Mouse (Mus musculus): Measurements from ENCODE around the gene Lin7c. TPM values are rescaled to one million over a fixed set of nuclear protein-coding genes. Genes with fewer than 3 reads are reported as not detected.
A peak's percentile ranks its signal among the peaks of the same experiment; 100 is the strongest.

Gene Lin7c
- polyA plus RNA-seq, 1 experiment from 2014 or later, result 224 TPM

GRCm38 (mm10) chr2:109884106-109884505, 6.5 kb upstream of the Lin7c start:
- H3K27ac ChIP-seq, result no peak overlapping the region
- H3K4me3 ChIP-seq (replicated peaks; ENCODE audit: low read length), result no peak overlapping the region
- no peak overlapping the region for H3K4me2 ChIP-seq (replicated peaks)
- 77% methylated on average over 4 of the region's 4 CpGs for WGBS
- no peaks in the 10 kb centered on the region for H3K36me3 ChIP-seq (replicated peaks; ENCODE audit: control insufficient read depth, insufficient read depth)
- H3K9ac ChIP-seq, result no peak overlapping the region
- no peaks in the 10 kb centered on the region for H3K4me1 ChIP-seq (replicated peaks; ENCODE audit: control insufficient read depth, insufficient read depth, low read length)
- peaks cover 4% of the 10 kb centered on the region; the same call in 1 of the 2 replicates for H3K27me3 ChIP-seq (ENCODE audit: control insufficient read depth, insufficient read depth, low read length)
- no peak for ATAC-seq (ENCODE audit: low FRiP score)
- H3K9me3 ChIP-seq (ENCODE audit: control insufficient read depth, low read length), result no peaks in the 10 kb centered on the region
- no peak for DNase-seq (ENCODE audit: low spot score)

GRCm38 (mm10) chr2:109884507-109884906, 6.1 kb upstream of the Lin7c start:
- Histone ChIP-seq H3K4me1 (replicated peaks; ENCODE audit: control insufficient read depth, insufficient read depth, low read length) (no peaks in the 10 kb centered on the region), H3K9ac (no peak overlapping the region), H3K4me2 (replicated peaks) (no peak overlapping the region), H3K27ac (no peak overlapping the region), H3K9me3 (ENCODE audit: control insufficient read depth, low read length) (no peaks in the 10 kb centered on the region), H3K27me3 (ENCODE audit: control insufficient read depth, insufficient read depth, low read length) (peaks cover 4% of the 10 kb centered on the region; the same call in 1 of the 2 replicates), H3K36me3 (replicated peaks; ENCODE audit: control insufficient read depth, insufficient read depth) (no peaks in the 10 kb centered on the region), H3K4me3 (replicated peaks; ENCODE audit: low read length) (no peak overlapping the region)
- 70% methylated on average over 4 of the region's 4 CpGs for WGBS
- DNase-seq (ENCODE audit: low spot score) (no peak), ATAC-seq (ENCODE audit: low FRiP score) (no peak)

DNA sequence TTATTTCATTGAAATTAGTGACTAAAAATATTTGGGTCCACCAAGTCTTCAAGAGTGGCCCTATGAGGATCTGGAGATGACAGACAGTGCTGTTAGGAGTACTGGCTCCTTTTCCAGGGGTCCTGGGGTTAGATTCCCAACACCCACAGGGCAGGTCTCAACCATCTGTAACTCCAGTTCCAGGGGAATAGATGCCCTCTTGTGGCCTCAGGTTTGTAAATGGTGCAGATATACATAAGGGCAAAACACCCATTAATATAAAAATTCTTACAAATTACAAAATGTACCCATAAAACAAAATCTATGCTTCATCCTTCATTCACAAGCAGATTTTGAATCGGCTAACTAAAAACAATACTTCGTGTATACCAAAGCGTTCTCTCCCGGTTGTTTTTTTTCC, 585 bp upstream of the Lin7c start:
- WGBS, result 40% methylated on average over 4 of the region's 4 CpGs
- H3K4me3 ChIP-seq (replicated peaks; ENCODE audit: low read length), result peak overlapping the region; percentile 98
- peak overlapping the region; percentile 98 for H3K9ac ChIP-seq
- peak overlapping the region; percentile 86 for H3K27ac ChIP-seq
- DNase-seq (ENCODE audit: low spot score) (no peak), ATAC-seq (ENCODE audit: low FRiP score) (no peak)
- H3K4me2 ChIP-seq (replicated peaks), result peak overlapping the region; percentile 46
- peaks cover 22% of the 10 kb centered on the region for H3K4me1 ChIP-seq (replicated peaks; ENCODE audit: control insufficient read depth, insufficient read depth, low read length)
- 0 out of 2 replicates have a peak, but pooled peaks cover 4% of the 10 kb centered on the region for H3K27me3 ChIP-seq (ENCODE audit: control insufficient read depth, insufficient read depth, low read length)
- H3K9me3 ChIP-seq (ENCODE audit: control insufficient read depth, low read length), result no peaks in the 10 kb centered on the region; the same call in 1 of the 2 replicates
- peaks cover 11% of the 10 kb centered on the region for H3K36me3 ChIP-seq (replicated peaks; ENCODE audit: control insufficient read depth, insufficient read depth)

- under 1% methylated on average over 34 of the region's 34 CpGs for WGBS
- H3K27me3 ChIP-seq (ENCODE audit: control insufficient read depth, insufficient read depth, low read length), result no peaks in the 10 kb centered on the region
These were observed 378 bp downstream of the Lin7c start for GRCm38 (mm10) chr2:109891031-109891430.

DNA sequence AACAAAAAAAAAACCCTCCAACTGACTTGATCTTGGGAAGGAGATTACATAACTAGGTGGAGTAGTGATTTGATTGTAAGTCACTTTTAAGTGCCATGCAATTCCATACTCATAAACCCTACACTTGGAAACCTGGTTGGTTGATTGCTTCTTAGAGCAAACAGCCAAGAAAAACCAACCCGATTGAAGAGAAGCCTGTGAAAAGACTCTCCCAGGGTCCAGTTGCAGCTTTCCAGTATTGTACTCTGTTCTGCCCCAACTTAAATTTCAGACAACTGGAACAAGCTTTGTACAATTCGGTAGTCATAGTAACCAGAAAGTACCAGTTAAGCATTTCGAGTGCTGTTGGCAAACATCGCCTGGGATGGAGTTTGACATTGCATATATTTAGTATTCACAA, 818 bp downstream of the Lin7c start:
- Histone ChIP-seq H3K36me3 (replicated peaks; ENCODE audit: control insufficient read depth, insufficient read depth) (peaks cover 25% of the 10 kb centered on the region), H3K4me3 (replicated peaks; ENCODE audit: low read length) (peak overlapping the region; percentile 98), H3K27me3 (ENCODE audit: control insufficient read depth, insufficient read depth, low read length) (no peaks in the 10 kb centered on the region), H3K4me2 (replicated peaks) (peak overlapping the region; percentile 91), H3K9me3 (ENCODE audit: control insufficient read depth, low read length) (no peaks in the 10 kb centered on the region; the same call in 1 of the 2 replicates), H3K27ac (peak overlapping the region; percentile 86), H3K4me1 (replicated peaks; ENCODE audit: control insufficient read depth, insufficient read depth, low read length) (peaks cover 22% of the 10 kb centered on the region), H3K9ac (peak overlapping the region; percentile 98)
- peak; percentile 42 for DNase-seq (ENCODE audit: low spot score)
- WGBS, result 14% methylated on average over 4 of the region's 4 CpGs
- ATAC-seq (ENCODE audit: low FRiP score), result no peak

More at GRCm38 (mm10) chr2:109891031-109891430, 378 bp downstream of the Lin7c start:
- Histone ChIP-seq H3K4me3 (replicated peaks; ENCODE audit: low read length) (peak overlapping the region; percentile 98), H3K9me3 (ENCODE audit: control insufficient read depth, low read length) (no peaks in the 10 kb centered on the region; the same call in 1 of the 2 replicates), H3K9ac (peak overlapping the region; percentile 98), H3K4me2 (replicated peaks) (peak overlapping the region; percentile 91), H3K36me3 (replicated peaks; ENCODE audit: control insufficient read depth, insufficient read depth) (peaks cover 21% of the 10 kb centered on the region), H3K27ac (peak overlapping the region; percentile 86), H3K4me1 (replicated peaks; ENCODE audit: control insufficient read depth, insufficient read depth, low read length) (peaks cover 22% of the 10 kb centered on the region)
- ATAC-seq (ENCODE audit: low FRiP score), result peak; percentile 88
- peak; percentile 47 for DNase-seq (ENCODE audit: low spot score)

DNA sequence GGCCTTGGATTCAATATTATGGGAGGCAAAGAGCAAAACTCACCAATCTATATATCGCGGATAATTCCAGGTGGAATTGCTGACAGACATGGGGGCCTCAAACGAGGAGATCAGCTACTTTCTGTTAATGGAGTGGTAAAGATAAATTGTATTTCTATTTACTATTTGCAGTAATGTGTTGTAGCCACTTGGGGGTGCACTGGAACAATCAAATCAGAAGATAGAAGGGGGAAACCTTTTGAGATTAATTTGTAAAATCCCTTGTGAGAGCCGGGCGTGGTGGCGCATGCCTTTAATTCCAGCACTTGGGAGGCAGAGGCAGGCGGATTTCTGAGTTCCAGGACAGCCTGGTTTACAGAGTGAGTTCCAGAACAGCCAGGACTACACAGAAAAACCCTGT, 5.7 kb downstream of the Lin7c start:
- Histone ChIP-seq H3K36me3 (replicated peaks; ENCODE audit: control insufficient read depth, insufficient read depth) (peaks cover 69% of the 10 kb centered on the region), H3K9ac (no peak overlapping the region), H3K27me3 (ENCODE audit: control insufficient read depth, insufficient read depth, low read length) (no peaks in the 10 kb centered on the region), H3K4me1 (replicated peaks; ENCODE audit: control insufficient read depth, insufficient read depth, low read length) (peaks cover 20% of the 10 kb centered on the region), H3K4me2 (replicated peaks) (no peak overlapping the region), H3K27ac (no peak overlapping the region), H3K9me3 (ENCODE audit: control insufficient read depth, low read length) (no peaks in the 10 kb centered on the region), H3K4me3 (replicated peaks; ENCODE audit: low read length) (no peak overlapping the region)
- ATAC-seq (ENCODE audit: low FRiP score) (no peak), DNase-seq (ENCODE audit: low spot score) (no peak)
- WGBS, result 78% methylated on average over 7 of the region's 7 CpGs

DNA sequence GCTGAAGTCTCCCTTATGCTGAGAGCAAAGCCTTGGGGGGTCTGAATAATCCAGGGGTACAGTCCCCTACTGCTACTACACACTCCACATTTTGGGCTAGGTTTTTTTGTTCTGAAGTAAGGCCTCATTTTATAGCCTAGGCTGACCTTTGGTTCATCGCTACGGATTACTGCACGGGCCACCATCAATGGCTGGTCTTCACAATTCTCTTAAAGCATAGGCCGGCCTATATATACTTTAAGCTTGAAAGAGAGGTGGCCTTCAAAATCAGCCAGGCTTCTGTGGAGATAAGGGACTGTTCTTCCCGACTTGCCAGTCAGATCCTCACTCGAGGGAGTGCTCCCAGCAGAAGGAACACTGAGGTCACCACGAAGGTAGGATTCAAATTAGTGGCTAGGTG, 12.2 kb downstream of the Lin7c start:
- H3K36me3 ChIP-seq (replicated peaks; ENCODE audit: control insufficient read depth, insufficient read depth), result peaks cover 42% of the 10 kb centered on the region
- H3K27ac ChIP-seq, result no peak overlapping the region
- H3K4me2 ChIP-seq (replicated peaks), result no peak overlapping the region
- H3K27me3 ChIP-seq (ENCODE audit: control insufficient read depth, insufficient read depth, low read length), result no peaks in the 10 kb centered on the region
- no peak for DNase-seq (ENCODE audit: low spot score)
- no peak overlapping the region for H3K4me3 ChIP-seq (replicated peaks; ENCODE audit: low read length)
- no peak for ATAC-seq (ENCODE audit: low FRiP score)
- H3K9ac ChIP-seq, result no peak overlapping the region
- 78% methylated on average over 7 of the region's 7 CpGs for WGBS
- no peaks in the 10 kb centered on the region for H3K4me1 ChIP-seq (replicated peaks; ENCODE audit: control insufficient read depth, insufficient read depth, low read length)
- H3K9me3 ChIP-seq (ENCODE audit: control insufficient read depth, low read length), result no peaks in the 10 kb centered on the region

GRCm38 (mm10) chr2:109904171-109904821, 13.6 kb downstream of the Lin7c start:
- peak; percentile 78 for ATAC-seq (ENCODE audit: low FRiP score)
- under 1% methylated on average over 7 of the region's 7 CpGs for WGBS
- H3K27me3 ChIP-seq (ENCODE audit: control insufficient read depth, insufficient read depth, low read length), result no peaks in the 10 kb centered on the region
- DNase-seq (ENCODE audit: low spot score), result peak; percentile 99
- no peak overlapping the region for H3K4me2 ChIP-seq (replicated peaks)
- H3K4me1 ChIP-seq (replicated peaks; ENCODE audit: control insufficient read depth, insufficient read depth, low read length), result no peaks in the 10 kb centered on the region
- H3K27ac ChIP-seq, result no peak overlapping the region
- H3K36me3 ChIP-seq (replicated peaks; ENCODE audit: control insufficient read depth, insufficient read depth), result peaks cover 29% of the 10 kb centered on the region
- no peak overlapping the region for H3K4me3 ChIP-seq (replicated peaks; ENCODE audit: low read length)
- no peak overlapping the region for H3K9ac ChIP-seq
- H3K9me3 ChIP-seq (ENCODE audit: control insufficient read depth, low read length), result no peaks in the 10 kb centered on the region

DNA sequence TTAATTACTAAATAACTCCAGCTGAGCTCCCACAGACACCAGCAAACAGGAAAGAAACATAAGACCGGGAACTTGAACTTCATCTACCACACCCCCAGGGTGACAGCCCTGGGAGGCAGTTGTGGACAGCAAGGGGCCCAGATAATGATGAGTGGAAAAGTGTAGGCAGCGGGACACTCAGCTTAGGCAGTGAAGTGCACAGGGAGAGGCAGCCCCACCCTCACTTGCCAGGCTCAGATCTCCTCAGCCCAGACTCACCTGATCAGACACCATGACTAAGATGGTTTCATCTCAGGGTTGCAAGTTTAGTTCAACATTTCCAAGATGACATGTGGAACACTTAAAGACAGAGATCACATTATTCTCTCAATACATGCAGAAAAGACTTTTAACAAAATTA, 18.5 kb downstream of the Lin7c start:
- Histone ChIP-seq H3K4me1 (replicated peaks; ENCODE audit: control insufficient read depth, insufficient read depth, low read length) (no peaks in the 10 kb centered on the region), H3K9ac (no peak overlapping the region), H3K36me3 (replicated peaks; ENCODE audit: control insufficient read depth, insufficient read depth) (no peaks in the 10 kb centered on the region), H3K4me3 (replicated peaks; ENCODE audit: low read length) (no peak overlapping the region), H3K27ac (no peak overlapping the region), H3K4me2 (replicated peaks) (no peak overlapping the region), H3K9me3 (ENCODE audit: control insufficient read depth, low read length) (peaks cover 8% of the 10 kb centered on the region; the same call in 1 of the 2 replicates), H3K27me3 (ENCODE audit: control insufficient read depth, insufficient read depth, low read length) (no peaks in the 10 kb centered on the region)
- ATAC-seq (ENCODE audit: low FRiP score), result no peak
- WGBS, result 81% methylated on average over 2 of the region's 2 CpGs
- no peak for DNase-seq (ENCODE audit: low spot score)
